Mouse (Mus musculus) liver, postnatal 0 days (tissue): ENCODE measurements at regions not wholly inside any gene's neighbourhood (a gene's known extent, or its start where the extent isn't known, plus 50 kb on each side); places are given as distances from the start of the nearest gene placed in this dataset.

Experiments used
- ATAC-seq: fragments of 200-750 bp; cut with Nextera tagmentation; 2 replicates; pipeline ENCODE4 v1.8.0; 2017; ENCODE audit warnings: mild to moderate bottlenecking, moderate library complexity
- DNase-seq: peaks from one replicate; pipeline ENCODE4 v3.0.0-alpha.2; 2016
- H3K27ac ChIP-seq: fragments of 300-500 bp; sonication (generic); 2 replicates; pipeline ENCODE4 v1.5.1; 2014; ENCODE audit warnings: antibody characterized with exemption, moderate library complexity, mild to moderate bottlenecking, low read depth
- H3K27me3 ChIP-seq: fragments of 300-500 bp; sonication (generic); 2 replicates; pipeline ENCODE4 v1.6.1; 2014; ENCODE audit warnings: low read length, control low read depth, mixed read lengths; ENCODE audit not compliant: insufficient read depth
- H3K36me3 ChIP-seq: fragments of 300-500 bp; sonication (generic); replicated peaks from 2 replicates; pipeline ENCODE4 v1.6.1; 2014; ENCODE audit warnings: mild to moderate bottlenecking, control low read depth, low read length, moderate library complexity, mixed read lengths; ENCODE audit not compliant: insufficient read depth
- H3K4me1 ChIP-seq: fragments of 300-500 bp; sonication (generic); 2 replicates; pipeline ENCODE4 v1.6.1; 2014; ENCODE audit warnings: antibody characterized with exemption, mild to moderate bottlenecking, control low read depth; ENCODE audit not compliant: insufficient read depth
- H3K4me2 ChIP-seq: fragments of 300-500 bp; sonication (generic); 2 replicates; pipeline ENCODE4 v1.6.1; 2014; ENCODE audit warnings: low read depth, mild to moderate bottlenecking, low read length, moderate library complexity, mixed read lengths
- H3K4me3 ChIP-seq: fragments of 300-500 bp; sonication (generic); 2 replicates; pipeline ENCODE4 v1.5.1; 2014; ENCODE audit warnings: low read depth, low read length
- H3K9ac ChIP-seq: fragments of 300-500 bp; sonication (generic); replicated peaks from 2 replicates; pipeline ENCODE4 v1.6.1; 2014; ENCODE audit warnings: mild to moderate bottlenecking, moderate library complexity
- H3K9me3 ChIP-seq: fragments of 300-500 bp; sonication (generic); 2 replicates; pipeline ENCODE4 v1.6.1; 2016; ENCODE audit warnings: mild to moderate bottlenecking, control low read depth, low read length, mixed read lengths
- CTCF ChIP-seq: sonication (generic); IDR thresholded peaks from 2 replicates; pipeline ENCODE4 v1.5.1; 2016; ENCODE audit warnings: antibody characterized with exemption, low read depth
- EP300 ChIP-seq: IDR thresholded peaks from 2 replicates; pipeline ENCODE4 v1.6.1; 2016; ENCODE audit warnings: antibody characterized with exemption, low read depth, mild to moderate bottlenecking
- WGBS: fragments of 180-500 bp; shearing (Covaris S2); extraction: QIAGEN DNeasy Blood & Tissue Kit; methylation state at CpG from one replicate; pipeline ENCODE4 v1.1.7; 2014; ENCODE audit not compliant: insufficient replicate concordance; 5-methylcytosine and 5-hydroxymethylcytosine counted together

GRCm38 (mm10) chr15:36374732-36375548 lies 632.6 kb downstream of the Zfp706 start:
- ATAC-seq (peak; percentile 80), DNase-seq (peak; percentile 62)
- Histone ChIP-seq H3K36me3 (no peaks in the 10 kb centered on the region), H3K27ac (peak overlapping the region; percentile 44), H3K27me3 (no peaks in the 10 kb centered on the region), H3K4me1 (peaks cover 18% of the 10 kb centered on the region), H3K4me3 (peak overlapping the region; percentile 42), H3K9me3 (no peaks in the 10 kb centered on the region), H3K4me2 (peak overlapping the region; percentile 69), H3K9ac (peak overlapping the region; percentile 55)
- TF ChIP-seq EP300 (no peak), CTCF (no peak)
- 4% methylated on average over 20 of the region's 20 CpGs for whole genome bisulfite sequencing

GRCm38 (mm10) chr15:36373900-36374611 lies 633.5 kb downstream of the Zfp706 start:
- peak; percentile 81 for ATAC-seq
- H3K4me1 ChIP-seq: peaks cover 18% of the 10 kb centered on the region
- no peaks in the 10 kb centered on the region for H3K9me3 ChIP-seq
- H3K36me3 ChIP-seq: no peaks in the 10 kb centered on the region
- peak overlapping the region; percentile 44 for H3K27ac ChIP-seq
- 17% methylated on average over 11 of the region's 11 CpGs for WGBS
- TF ChIP-seq CTCF: no peak
- no peak for TF ChIP-seq EP300
- peak overlapping the region; percentile 55 for H3K9ac ChIP-seq
- no peaks in the 10 kb centered on the region for H3K27me3 ChIP-seq
- peak overlapping the region; percentile 69 for H3K4me2 ChIP-seq
- peak; percentile 51 for DNase-seq
- peak overlapping the region; percentile 42 for H3K4me3 ChIP-seq

- ATAC-seq: no peak
- H3K4me2 ChIP-seq: no peak overlapping the region
- H3K27me3 ChIP-seq: no peaks in the 10 kb centered on the region
- H3K4me1 ChIP-seq: peaks cover 18% of the 10 kb centered on the region
- H3K9me3 ChIP-seq: no peaks in the 10 kb centered on the region
- DNase-seq: peak; percentile 16
- no peaks in the 10 kb centered on the region for H3K36me3 ChIP-seq
- WGBS: 62% methylated on average over 3 of the region's 3 CpGs
- no peak overlapping the region for H3K9ac ChIP-seq
- H3K4me3 ChIP-seq: no peak overlapping the region
- TF ChIP-seq EP300 (no peak), CTCF (no peak)
- H3K27ac ChIP-seq: no peak overlapping the region
Observed at GRCm38 (mm10) chr15:36373481-36373880, 634.1 kb downstream of the Zfp706 start.

GRCm38 (mm10) chr15:36371382-36371781 lies 636.2 kb downstream of the Zfp706 start:
- Histone ChIP-seq H3K4me3 (no peak overlapping the region), H3K27ac (no peak overlapping the region), H3K27me3 (no peaks in the 10 kb centered on the region), H3K4me2 (no peak overlapping the region), H3K9ac (no peak overlapping the region), H3K36me3 (no peaks in the 10 kb centered on the region), H3K4me1 (peaks cover 28% of the 10 kb centered on the region), H3K9me3 (no peaks in the 10 kb centered on the region)
- ATAC-seq: no peak
- no peak for TF ChIP-seq EP300
- TF ChIP-seq CTCF: no peak
- peak; percentile 7 for DNase-seq

- Histone ChIP-seq H3K4me1 (peaks cover 28% of the 10 kb centered on the region), H3K9ac (no peak overlapping the region), H3K9me3 (no peaks in the 10 kb centered on the region), H3K36me3 (no peaks in the 10 kb centered on the region), H3K4me3 (no peak overlapping the region), H3K27ac (no peak overlapping the region), H3K27me3 (no peaks in the 10 kb centered on the region), H3K4me2 (no peak overlapping the region)
- no peak for ATAC-seq
- WGBS: 86% methylated on average over 4 of the region's 4 CpGs
- no peak for DNase-seq
- TF ChIP-seq CTCF (no peak), EP300 (no peak)
Observed at GRCm38 (mm10) chr15:36370906-36371305, 636.7 kb downstream of the Zfp706 start.

GRCm38 (mm10) chr15:36367296-36367695 lies 640.3 kb downstream of the Zfp706 start:
- Histone ChIP-seq H3K27me3 (no peaks in the 10 kb centered on the region), H3K36me3 (no peaks in the 10 kb centered on the region), H3K4me1 (peaks cover 15% of the 10 kb centered on the region), H3K4me2 (no peak overlapping the region), H3K9ac (no peak overlapping the region), H3K27ac (peak overlapping the region; percentile 40; the same call in 1 of the 2 replicates), H3K9me3 (no peaks in the 10 kb centered on the region), H3K4me3 (no peak overlapping the region)
- TF ChIP-seq CTCF (no peak), EP300 (peak; percentile 69)
- DNase-seq: peak; percentile 31
- peak; percentile 86 for ATAC-seq
